Mouse (Mus musculus): Measurements from ENCODE around the gene Fstl4. TPM values are rescaled to one million over a fixed set of nuclear protein-coding genes. Genes with fewer than 3 reads are reported as not detected.

Fstl4 gene
- total RNA-seq, 2 experiments from 2014 or later = 15.6 to 16.2 TPM

DNA sequence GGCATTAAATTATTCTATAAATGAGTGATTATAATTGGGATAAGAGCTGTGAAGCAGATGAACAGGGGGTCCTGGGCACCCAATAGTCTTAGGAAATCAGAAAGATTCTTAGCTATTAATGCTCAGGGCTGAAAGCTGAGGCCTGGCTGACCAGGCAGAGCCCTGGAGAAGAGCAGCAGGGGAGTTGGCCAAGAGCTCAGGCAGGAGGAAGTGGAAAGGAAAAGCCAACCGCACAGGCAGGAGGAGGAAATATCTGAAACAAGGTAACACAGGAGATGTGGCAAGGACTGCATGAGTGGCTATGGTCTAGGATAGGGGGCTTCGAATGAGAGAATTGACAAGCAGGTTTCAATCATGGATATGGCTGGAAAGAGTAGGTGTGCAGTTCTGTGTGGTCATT, 115.5 kb downstream of the Fstl4 start:
- intact Hi-C loops (cut with DNase I) = no loop called here
- no peak for DNase-seq (ENCODE audit: extremely low spot score in 1 of 2, low spot score in 2 of 2)

DNA sequence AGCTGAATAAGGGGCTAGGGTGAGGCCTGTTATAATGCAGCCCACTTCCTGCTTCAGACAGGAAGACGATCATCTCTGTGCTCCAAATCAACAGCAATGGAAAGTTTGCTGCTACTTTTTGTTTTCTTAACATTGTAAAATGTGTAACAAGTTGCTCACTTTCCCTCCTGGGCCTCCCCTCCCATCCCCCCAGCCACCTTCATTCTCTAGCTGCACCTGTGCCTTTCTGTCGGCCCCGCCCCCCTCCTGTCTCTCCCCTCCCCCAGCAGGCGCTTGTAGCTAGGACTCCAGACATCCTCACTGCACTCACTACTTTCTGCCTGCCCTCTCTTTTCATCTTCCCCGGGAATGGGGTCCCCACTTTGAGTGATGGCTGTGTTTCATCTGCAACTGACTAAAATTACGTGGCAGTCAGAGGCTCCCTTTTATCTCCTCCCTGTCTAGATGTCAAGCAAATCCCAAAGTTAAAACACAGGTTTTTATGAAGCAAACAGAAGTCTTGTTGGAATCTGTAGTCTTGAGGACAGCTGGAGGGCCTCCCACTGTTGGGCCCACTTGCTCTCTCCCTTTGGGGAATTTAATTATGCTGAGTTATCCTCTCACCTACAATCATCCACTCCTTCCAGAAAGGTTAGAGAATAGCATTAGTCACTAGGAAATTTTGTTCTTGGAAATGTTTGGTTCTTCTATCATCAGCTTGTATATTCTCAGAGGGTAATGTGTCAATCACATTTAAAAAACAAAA, 122.3 kb downstream of the Fstl4 start:
- DNase-seq (ENCODE audit: extremely low spot score in 1 of 2, low spot score in 2 of 2) = no peak
- intact Hi-C loops (cut with DNase I) = no loop called here

DNA sequence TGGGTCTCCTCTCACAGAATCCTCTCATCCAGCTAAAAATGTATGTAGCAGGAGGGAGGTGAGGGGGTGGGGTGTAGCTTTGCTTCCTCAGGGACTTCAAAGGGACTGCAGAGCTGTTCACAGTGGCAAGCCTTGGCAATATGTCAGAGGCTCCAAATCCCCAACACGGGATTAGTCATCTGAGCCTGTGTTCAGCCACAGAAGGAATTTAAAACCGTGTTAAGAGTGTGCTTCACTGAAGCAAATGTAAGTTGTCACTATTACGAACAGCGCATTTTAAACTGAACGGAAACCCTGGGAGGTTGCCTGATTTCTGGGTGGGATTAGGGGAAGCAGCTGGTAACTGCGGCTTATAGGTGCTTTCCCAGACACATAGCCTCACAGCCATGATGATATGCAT, 123.7 kb downstream of the Fstl4 start:
- intact Hi-C loops (cut with DNase I) = no loop called here
- DNase-seq (ENCODE audit: extremely low spot score in 1 of 2, low spot score in 2 of 2) = peak in 1 of 2 experiments; percentile 39

DNA sequence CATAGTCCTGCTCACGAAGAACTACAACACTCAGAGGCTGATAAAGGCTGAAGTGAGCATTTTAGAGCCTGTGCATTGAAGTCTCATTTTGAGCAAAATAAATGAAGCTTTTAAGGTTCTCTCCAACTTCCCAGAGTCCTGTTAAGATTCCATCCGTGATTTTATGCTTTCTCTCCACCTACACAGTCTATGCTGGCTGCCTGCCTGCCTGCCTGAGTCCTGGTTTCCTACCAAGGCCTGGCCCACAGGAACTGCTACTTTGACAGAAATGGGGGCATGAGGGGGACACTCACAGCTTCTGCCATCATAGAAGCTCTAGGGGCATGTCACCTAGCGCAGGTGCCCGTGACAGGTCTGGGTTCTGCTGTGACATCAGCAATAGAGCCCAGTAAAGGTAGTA, 125.1 kb downstream of the Fstl4 start:
- intact Hi-C loops (cut with DNase I) = no loop called here
- peak; percentile 16 to 38 for DNase-seq (ENCODE audit: extremely low spot score in 1 of 2, low spot score in 2 of 2)

DNA sequence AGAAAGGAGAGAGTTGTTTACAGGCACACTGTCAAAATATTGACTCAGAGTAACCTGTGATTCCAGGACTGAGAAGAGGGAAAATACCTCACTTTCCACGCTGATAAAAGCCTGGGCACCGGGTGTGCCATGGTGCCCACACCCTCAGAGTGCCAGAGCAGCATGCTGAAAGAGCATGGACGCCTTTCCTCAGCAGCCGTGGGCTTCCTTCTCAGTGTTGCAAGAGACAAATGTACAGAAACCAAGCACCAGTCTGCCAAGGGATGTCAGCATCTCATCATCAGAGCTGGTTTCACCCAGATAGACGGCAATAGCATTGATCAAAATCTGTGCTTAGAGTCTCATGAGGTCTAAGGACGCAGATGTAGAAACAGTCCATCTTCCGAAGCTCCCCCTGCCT, 125.7 kb downstream of the Fstl4 start:
- intact Hi-C loops (cut with DNase I) = no loop called here
- no peak for DNase-seq (ENCODE audit: extremely low spot score in 1 of 2, low spot score in 2 of 2)

DNA sequence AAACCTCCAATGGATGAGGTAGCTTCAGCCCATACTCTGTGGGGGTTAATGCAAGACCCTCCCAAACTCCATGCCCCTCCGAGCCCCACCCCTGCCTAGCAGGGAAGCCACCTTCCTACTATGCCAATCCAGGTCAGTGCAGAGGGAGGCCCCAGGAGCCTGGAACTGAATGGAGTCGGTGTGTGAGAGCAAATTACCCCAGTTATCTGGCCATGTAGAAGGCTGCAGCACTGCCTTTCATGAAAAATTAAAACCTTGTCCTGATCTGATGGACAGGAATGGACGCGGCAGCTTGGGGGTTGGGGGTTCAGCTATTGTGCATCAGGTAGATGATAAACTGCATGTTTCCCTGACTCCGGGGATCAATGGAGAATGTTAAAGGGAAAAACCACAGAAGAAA, 139.7 kb downstream of the Fstl4 start:
- intact Hi-C loops (cut with DNase I) = no loop called here
- no peak for DNase-seq (ENCODE audit: extremely low spot score in 1 of 2, low spot score in 2 of 2)

DNA sequence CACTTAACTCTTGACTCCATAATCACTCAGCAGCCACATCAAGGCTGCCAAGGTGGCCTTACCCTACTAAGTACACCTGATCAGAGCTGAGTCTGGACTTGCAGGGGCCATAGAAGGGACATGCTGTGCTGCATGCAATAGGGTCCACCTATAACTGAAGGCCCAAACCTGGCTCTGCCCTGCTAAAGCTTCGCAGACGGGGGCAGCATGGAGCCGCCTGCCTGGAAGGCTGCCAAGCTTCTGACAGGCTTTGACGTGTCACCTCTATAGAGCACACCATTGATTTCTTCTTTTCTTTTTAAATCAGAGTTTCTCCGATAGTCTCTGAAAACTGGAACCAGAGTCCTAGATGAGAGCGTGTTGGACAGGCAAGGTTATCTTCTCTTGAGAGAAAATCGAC, 146.4 kb downstream of the Fstl4 start:
- DNase-seq (ENCODE audit: extremely low spot score in 1 of 2, low spot score in 2 of 2) = peak in 1 of 2 experiments; percentile 31
- intact Hi-C loops (cut with DNase I) = no loop called here

DNA sequence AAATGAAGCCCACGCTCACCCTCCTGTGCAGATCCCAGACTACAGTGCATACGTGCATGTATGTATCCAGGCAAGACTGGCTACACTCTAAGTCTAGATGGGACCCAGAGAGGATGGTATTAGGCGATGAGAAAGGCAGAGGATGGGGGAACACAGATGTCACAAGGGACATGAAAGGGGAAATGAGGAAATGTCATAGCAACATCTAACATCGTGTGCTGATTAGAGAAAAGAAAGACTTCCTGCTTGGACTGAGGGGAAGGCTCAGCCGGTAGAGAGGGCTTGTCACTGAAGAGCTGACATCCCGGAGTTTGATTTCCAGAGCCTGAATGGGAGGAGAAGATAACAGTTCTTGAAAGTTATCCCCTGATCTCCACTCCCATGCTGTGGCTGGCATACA, 150.0 kb downstream of the Fstl4 start:
- DNase-seq (ENCODE audit: extremely low spot score in 1 of 2, low spot score in 2 of 2) = no peak
- intact Hi-C loops (cut with DNase I) = no loop called here

DNA sequence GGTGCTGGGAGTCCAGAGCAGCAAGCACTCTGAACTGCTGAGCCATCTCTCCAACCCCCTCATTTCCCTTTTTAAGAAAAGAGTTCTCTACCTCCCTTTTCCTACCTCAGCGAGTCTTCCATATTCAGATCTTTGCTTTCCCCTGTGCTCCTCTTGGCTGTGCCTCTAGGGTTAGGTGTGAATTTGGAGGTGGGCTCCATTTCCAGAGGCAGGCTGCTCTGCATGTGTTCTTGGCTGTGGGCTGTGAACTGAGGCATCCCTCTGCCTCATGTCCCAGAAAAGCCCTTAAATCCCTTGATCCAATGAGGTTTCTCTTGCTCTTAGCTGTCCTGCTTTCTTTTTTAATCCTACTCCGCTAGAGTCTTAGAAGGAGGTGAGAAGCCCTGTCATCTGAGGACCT, 151.2 kb downstream of the Fstl4 start:
- intact Hi-C loops (cut with DNase I) = no loop called here
- DNase-seq (ENCODE audit: extremely low spot score in 1 of 2, low spot score in 2 of 2) = no peak

DNA sequence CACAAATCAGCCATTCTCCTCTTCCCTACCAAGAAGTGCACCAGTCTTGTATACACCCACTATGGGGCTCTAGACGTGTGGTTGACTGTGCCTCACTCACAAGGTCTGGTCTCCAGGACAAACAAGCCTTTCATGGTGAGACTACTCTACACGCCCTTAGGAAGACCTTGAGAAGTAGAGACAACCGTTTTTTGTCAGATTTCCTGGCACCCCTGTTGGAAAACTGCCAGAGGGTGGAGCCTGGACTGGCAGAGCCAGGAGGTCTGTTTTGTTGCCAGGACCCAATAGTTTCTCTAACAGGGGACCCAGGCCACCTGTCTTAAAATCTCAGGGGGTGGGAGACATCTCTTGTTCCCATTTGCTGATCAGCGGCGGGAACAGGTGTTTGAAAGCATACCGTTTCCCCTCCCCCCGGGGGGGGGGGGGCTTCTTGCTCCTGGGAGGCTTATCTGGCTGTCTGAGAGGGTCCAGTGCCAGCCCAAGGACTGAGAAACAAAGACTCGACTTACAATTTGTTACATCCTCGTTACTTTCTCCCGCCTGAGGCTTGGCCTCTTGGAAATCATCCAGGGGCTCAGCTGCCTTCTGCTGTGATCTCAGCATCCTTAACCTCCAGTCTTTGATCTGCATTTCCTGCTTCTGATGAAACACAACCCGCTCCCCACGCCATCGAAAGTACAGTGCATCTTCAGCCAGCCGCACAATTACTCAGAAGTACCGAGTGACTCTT, 155.0 kb downstream of the Fstl4 start:
- DNase-seq (ENCODE audit: extremely low spot score in 1 of 2, low spot score in 2 of 2) = peak; percentile 12 to 80
- intact Hi-C loops (cut with DNase I) = no loop called here

DNA sequence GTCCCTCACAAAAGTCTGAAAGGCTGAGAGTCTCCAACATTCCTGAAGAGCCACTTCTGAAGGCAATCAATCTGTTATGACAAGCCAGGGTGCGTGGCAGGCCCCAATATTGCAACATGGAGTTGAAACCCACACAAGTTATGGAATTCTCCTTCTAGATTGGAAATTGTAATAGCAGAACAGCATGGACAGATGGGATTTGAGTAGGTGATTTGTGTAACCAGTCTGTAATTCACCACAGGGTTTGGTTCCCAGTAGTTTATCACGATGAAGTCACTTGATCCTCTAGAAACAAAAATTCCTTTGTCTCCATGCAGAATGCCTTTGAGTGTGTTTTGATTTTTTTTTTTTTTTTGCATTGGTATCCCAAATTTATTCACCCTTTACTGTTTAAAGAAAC, 159.8 kb downstream of the Fstl4 start:
- intact Hi-C loops (cut with DNase I) = no loop called here
- DNase-seq (ENCODE audit: extremely low spot score in 1 of 2, low spot score in 2 of 2) = no peak

DNA sequence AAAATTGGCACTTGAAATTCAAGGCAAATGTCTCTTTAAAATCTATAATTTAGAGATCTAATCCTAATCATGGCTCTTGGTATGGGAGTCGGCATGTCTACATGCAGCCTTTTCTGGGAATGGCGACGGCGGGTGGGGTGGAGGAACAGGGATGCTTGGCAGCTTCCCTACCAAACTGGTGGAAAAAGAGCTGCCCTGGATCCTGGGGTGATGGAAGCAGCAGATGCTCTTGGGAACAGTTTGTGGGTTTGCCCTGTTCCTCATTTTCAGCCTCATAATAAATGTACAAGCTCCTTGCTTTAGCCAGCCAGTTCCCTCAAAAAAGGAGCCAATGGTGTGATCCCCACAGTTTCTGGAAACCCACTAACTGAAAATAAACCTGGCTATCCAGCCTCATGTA, 163.9 kb downstream of the Fstl4 start:
- no peak for DNase-seq (ENCODE audit: extremely low spot score in 1 of 2, low spot score in 2 of 2)
- intact Hi-C loops (cut with DNase I) = no loop called here

DNA sequence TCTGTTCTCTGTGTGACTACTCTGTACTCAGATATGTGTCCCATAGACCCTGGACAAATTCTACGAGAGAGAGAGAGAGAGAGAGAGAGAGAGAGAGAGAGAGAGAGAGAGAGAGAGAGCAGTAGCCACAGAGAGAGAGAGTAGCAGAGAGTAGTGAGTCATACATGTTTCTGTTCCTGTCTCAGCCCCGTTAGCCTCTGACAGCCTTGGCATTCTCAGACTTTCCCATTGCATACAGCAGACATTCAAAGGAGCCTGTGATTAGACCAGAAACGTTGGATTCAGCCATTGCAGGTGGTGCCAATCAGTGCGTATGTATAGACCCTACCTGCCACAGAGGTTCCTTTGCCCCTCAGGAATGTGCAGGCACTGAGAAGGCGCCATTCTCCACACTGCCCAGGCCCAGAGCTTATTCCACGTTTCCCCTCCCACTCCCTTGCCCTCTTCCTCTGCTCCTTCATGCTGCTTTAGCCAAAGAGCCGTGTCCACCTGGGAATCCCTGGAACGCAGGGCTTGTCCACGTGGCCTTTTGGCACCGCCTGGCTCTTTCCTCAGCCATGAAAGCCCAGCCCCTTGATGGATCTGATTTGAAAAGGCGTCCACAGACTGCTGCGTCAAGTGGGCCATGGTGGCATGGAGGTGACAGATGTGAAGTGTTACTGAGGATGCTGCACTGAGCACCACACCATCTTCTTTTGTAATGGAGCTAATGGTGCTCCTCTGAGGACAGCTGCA, 175.1 kb downstream of the Fstl4 start:
- intact Hi-C loops (cut with DNase I) = no loop called here
- no peak for DNase-seq (ENCODE audit: extremely low spot score in 1 of 2, low spot score in 2 of 2)

DNA sequence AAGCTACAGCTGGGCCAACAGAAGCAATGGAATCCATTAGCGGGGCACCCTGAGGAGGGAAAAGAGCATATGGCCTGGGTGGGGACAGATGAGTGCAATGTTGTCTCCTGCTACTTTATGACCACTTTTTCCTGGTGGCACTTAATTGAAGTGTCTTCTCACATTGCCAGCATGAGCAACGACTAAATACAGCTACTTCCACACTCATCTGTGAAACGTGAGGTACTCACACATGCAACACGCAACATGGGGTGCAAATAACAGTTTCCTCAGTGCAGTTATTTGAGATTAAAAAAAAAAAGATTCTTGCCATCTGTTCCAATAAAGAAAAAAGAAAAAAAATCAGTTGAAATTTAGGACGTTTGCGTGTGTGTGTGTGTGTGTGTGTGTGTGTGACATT, 178.5 kb downstream of the Fstl4 start:
- no peak for DNase-seq (ENCODE audit: extremely low spot score in 1 of 2, low spot score in 2 of 2)
- intact Hi-C loops (cut with DNase I) = no loop called here

DNA sequence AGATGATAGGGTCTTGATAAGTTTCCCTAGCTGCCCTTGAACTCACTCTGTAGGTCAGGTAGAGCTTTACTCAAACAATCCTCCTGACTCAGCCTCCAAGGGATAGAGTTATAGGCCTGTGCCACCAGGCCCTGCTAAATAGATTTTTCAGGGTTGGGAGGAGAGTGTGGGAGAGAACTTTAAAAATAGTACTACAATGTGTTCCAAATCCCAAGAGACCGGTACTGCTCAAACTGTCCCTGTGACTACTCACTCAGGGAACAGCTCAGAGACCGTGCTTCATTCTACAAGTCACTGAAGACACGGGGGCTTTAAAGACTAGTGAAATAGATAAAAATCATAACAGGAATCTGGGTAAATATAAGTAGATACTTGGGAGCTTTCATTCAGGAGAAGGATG, 190.6 kb downstream of the Fstl4 start:
- DNase-seq (ENCODE audit: extremely low spot score in 1 of 2, low spot score in 2 of 2) = no peak
- intact Hi-C loops (cut with DNase I) = no loop called here

DNA sequence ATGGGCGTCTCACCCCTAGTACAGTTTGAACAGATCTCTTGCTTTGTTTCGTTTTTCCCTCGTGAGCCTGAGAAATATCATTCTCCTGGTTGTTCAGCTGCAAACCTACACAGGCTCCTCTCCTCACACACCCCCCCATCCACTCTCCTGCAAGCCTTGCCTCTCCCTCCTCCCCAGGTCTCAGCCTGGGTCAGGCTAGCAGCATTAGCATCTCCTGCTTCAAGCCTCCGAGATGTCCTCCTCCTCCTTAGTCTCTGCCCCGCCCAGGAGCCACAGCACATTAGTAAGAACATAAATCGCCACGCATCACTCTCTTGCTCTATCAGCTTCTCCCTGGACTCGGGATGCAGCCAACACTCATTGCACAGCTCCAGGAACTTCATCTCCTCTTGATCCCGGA, 204.4 kb downstream of the Fstl4 start:
- intact Hi-C loops (cut with DNase I) = no loop called here

DNA sequence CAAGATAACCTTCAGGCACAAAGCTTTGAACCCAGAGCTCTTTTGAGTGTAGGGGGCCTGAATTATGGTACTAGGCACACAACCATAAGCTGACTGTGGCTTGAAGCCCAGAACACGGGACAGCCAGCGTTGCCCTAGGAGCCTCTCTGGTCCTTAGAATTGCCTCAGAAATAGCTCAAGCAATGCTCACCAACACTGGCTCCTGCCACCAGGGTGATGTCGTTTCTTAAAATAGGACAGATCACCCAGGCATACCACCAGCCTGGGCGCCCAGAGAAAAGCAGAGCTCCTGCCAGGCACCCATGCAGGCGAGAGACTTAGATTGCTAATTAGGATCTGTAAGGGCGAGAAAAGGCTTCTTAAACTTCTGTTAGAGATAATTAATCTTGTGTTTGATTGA, 206.0 kb downstream of the Fstl4 start:
- DNase-seq (ENCODE audit: extremely low spot score in 1 of 2, low spot score in 2 of 2) = no peak
- intact Hi-C loops (cut with DNase I) = no loop called here

More for the DNA sequence above, 204.4 kb downstream of the Fstl4 start:
- DNase-seq (ENCODE audit: extremely low spot score in 1 of 2, low spot score in 2 of 2) = no peak

DNA sequence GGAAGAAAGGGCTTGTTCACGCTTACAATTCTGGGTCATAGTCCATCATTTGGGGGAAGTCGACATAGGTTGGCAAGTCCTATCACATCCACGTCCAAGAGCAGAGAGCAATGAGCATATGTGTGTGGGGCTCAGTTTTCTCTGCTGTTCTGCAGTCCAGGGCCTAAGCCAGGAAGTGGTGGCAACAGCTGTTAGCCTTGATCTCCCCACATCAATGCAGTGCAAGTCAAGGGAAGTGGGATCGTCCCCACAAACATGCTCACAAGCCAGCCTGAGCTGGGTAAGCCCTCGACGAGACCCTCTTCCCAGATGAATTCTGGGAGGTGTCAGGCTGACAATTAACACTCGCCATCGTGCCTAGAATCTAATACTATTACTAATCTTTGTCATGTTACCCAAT, 222.6 kb downstream of the Fstl4 start:
- intact Hi-C loops (cut with DNase I) = no loop called here
- no peak for DNase-seq (ENCODE audit: extremely low spot score in 1 of 2, low spot score in 2 of 2)

DNA sequence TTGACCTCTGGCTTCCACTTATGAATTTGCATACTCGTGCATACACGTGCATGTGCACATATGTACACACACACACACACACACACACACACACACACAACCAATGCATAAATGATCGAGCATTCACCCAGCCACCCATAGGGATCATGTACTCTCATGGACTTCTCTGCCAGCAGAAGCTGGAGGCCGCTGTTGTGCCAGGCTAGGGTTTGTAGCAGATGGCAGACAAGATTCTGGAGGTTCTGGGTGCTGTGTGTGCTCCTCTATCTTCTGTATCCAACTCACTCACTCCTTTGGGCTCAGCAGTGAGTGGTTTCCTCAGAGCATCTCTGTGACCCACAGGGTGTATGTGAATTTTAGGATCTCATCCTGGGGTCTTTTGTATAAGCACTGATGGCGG, 230.3 kb downstream of the Fstl4 start:
- intact Hi-C loops (cut with DNase I) = no loop called here
- no peak for DNase-seq (ENCODE audit: extremely low spot score in 1 of 2, low spot score in 2 of 2)

Measured in left cerebral cortex, postnatal 10 days (tissue).